Mouse (Mus musculus) lung, embryonic 14.5 days (tissue): ENCODE results near the gene Thrap3. TPM values are rescaled to one million over a fixed set of nuclear protein-coding genes. Genes with fewer than 3 reads are reported as not detected.
A peak's percentile ranks its signal among the peaks of the same experiment; 100 is the strongest.

ENCODE experiments used
- ATAC-seq: fragments of 200-750 bp; cut with Nextera tagmentation; 2 replicates; pipeline ENCODE4 v1.8.0; 2017; ENCODE audit warnings: mild to moderate bottlenecking, moderate TSS enrichment, moderate library complexity; ENCODE audit not compliant: insufficient read depth
- DNase-seq: peaks from one replicate; pipeline ENCODE4 v3.0.0-alpha.2; 2015
- H3K27ac ChIP-seq: fragments of 300-500 bp; sonication (generic); 2 replicates; pipeline ENCODE4 v1.5.1; 2014; ENCODE audit warnings: low read depth, mild to moderate bottlenecking, moderate library complexity
- H3K27me3 ChIP-seq: fragments of 300-500 bp; sonication (generic); 2 replicates; pipeline ENCODE4 v1.6.1; 2014; ENCODE audit warnings: low read length, control low read depth; ENCODE audit not compliant: insufficient read depth
- H3K36me3 ChIP-seq: fragments of 300-500 bp; sonication (generic); 2 replicates; pipeline ENCODE4 v1.6.1; 2014; ENCODE audit warnings: control low read depth; ENCODE audit not compliant: insufficient read depth
- H3K4me1 ChIP-seq: fragments of 300-500 bp; sonication (generic); 2 replicates; pipeline ENCODE4 v1.6.1; 2014; ENCODE audit warnings: antibody characterized with exemption, control low read depth; ENCODE audit not compliant: insufficient read depth
- H3K4me2 ChIP-seq: fragments of 300-500 bp; sonication (generic); 2 replicates; pipeline ENCODE4 v1.6.1; 2014; ENCODE audit warnings: mild to moderate bottlenecking
- H3K4me3 ChIP-seq: fragments of 300-500 bp; sonication (generic); 2 replicates; pipeline ENCODE4 v1.5.1; 2014; ENCODE audit warnings: low read depth, low read length
- H3K9ac ChIP-seq: fragments of 300-500 bp; sonication (generic); 2 replicates; pipeline ENCODE4 v1.6.1; 2014
- H3K9me3 ChIP-seq: fragments of 300-500 bp; sonication (generic); 2 replicates; pipeline ENCODE4 v1.6.1; 2016; ENCODE audit warnings: low read depth, low read length, control low read depth
- CTCF ChIP-seq: IDR thresholded peaks from 2 replicates; pipeline ENCODE4 v1.5.1; 2016; ENCODE audit warnings: antibody characterized with exemption, low read depth
- WGBS: fragments of 180-500 bp; shearing (Covaris S2); extraction: QIAGEN DNeasy Blood & Tissue Kit; methylation state at CpG from one replicate; pipeline ENCODE4 v1.1.7; 2014; 5-methylcytosine and 5-hydroxymethylcytosine counted together
- polyA plus RNA-seq: library from polyadenylated mRNA; unstranded; fragments of >200 nt; fragmentation: Nextera tagmentation; extraction: Ambion mirVana; gene quantifications from 2 replicates; pipeline ENCODE4 v1.2.1, GENCODE M21; 2014

Gene Thrap3
- polyA plus RNA-seq, 1 experiment from 2014 or later: 262 TPM

DNA sequence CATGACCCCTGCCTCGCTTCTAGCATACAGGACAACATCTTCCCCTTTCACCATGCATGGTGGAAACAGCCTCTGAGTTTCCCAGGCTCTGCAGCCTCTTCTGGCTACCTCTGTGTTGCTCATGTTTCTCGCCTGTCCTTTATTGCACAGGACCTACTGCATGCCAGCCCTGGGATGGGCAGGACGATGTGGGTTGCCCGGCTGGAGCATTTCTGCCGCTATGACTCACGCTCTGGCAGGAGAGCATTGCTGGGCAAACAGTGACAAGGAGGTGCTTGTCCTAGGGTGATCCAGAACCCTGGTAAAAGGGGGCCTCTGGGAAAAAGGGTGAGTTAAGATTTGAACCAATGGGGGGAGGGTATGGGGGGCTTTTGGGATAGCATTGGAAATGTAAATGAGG, 15.2 kb upstream of the Thrap3 start:
- Histone ChIP-seq H3K4me2 (no peak overlapping the region), H3K9ac (no peak overlapping the region), H3K27ac (no peak overlapping the region), H3K36me3 (no peaks in the 10 kb centered on the region), H3K4me3 (no peak overlapping the region), H3K4me1 (no peaks in the 10 kb centered on the region), H3K27me3 (no peaks in the 10 kb centered on the region), H3K9me3 (no peaks in the 10 kb centered on the region)
- TF ChIP-seq CTCF: no peak
- DNase-seq (no peak), ATAC-seq (no peak)
- 73% methylated on average over 6 of the region's 6 CpGs for WGBS

DNA sequence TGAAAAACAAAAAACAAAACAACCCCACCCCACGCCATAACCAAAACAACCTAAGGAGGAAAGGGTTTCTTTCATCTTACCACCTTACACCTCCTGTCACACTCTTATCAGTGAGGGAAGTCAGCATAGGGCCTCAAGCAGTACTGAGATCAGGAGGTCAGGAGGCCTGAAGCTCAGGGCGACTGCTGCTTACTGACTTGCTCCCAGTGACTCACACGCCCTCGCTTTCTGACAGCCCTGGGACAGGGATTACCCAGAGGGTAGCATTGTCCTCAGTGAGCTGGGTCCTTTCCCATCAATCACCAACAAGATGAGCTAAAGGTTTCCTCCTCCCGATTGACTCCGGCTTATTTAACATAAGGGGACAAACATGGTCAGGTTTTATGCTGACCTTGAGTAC, 4.5 kb upstream of the Thrap3 start:
- TF ChIP-seq CTCF: no peak
- DNase-seq (no peak), ATAC-seq (no peak)
- 31% methylated on average over 6 of the region's 6 CpGs for WGBS
- Histone ChIP-seq H3K27me3 (no peaks in the 10 kb centered on the region), H3K9me3 (no peaks in the 10 kb centered on the region), H3K36me3 (no peaks in the 10 kb centered on the region), H3K27ac (no peak overlapping the region), H3K9ac (no peak overlapping the region), H3K4me3 (no peak overlapping the region), H3K4me1 (no peaks in the 10 kb centered on the region; the same call in 1 of the 2 replicates), H3K4me2 (no peak overlapping the region)

DNA sequence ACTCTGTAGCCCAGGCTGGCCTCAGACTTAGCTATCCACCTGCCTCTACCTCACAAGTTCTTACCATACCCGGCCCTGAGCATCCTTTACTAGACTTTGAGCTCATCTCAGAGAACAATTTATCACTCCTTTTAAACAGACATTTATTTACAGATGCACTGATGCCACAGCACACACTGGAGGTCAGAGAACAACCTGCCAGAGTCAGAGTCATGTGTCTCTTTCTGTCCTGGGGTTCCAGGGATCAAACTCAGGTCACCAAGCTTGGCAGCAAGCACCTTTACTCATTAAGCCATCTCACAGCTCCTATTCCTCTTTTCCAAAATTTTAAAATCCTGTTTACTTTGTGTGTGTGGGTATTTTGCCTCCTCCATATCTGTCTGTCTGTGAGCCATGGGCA, 2.8 kb upstream of the Thrap3 start:
- Histone ChIP-seq H3K27me3 (no peaks in the 10 kb centered on the region), H3K9ac (no peak overlapping the region), H3K4me1 (peaks cover 5% of the 10 kb centered on the region), H3K4me2 (no peak overlapping the region), H3K36me3 (peaks cover 5% of the 10 kb centered on the region; the same call in 1 of the 2 replicates), H3K9me3 (no peaks in the 10 kb centered on the region), H3K4me3 (no peak overlapping the region), H3K27ac (no peak overlapping the region)
- ATAC-seq (no peak), DNase-seq (no peak)
- TF ChIP-seq CTCF: no peak
- WGBS: 59% methylated on average over 1 of the region's 1 CpGs

DNA sequence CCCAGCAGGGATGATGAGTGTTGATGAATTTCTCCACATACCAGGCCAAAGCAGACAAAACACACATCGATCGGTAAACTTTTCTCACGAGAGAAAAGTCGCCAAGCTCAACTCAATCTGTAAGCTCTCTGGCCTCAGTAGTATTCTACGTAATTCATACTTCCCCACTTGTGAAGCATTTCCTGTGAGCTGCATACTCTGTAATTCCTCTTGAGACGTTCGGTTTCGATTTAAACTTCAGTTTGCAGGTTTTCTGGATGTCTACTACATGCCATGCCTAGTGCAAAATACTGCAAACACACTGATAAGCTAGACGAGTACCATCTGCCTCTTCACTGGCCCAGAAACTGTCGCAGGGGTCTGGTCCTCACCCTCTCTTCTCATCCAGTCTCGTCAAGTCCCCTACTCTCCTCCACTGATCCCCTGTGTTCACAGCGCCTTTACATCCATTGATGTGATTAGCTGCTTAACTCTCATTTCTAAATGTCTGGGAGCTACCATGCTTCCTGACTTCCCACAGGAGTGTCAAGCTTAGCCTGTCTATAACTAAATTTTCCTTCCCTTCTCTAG, 2.2 kb upstream of the Thrap3 start:
- Histone ChIP-seq H3K4me1 (peaks cover 11% of the 10 kb centered on the region), H3K9me3 (no peaks in the 10 kb centered on the region), H3K9ac (no peak overlapping the region), H3K4me3 (no peak overlapping the region), H3K27ac (no peak overlapping the region), H3K27me3 (no peaks in the 10 kb centered on the region), H3K36me3 (peaks cover 11% of the 10 kb centered on the region; the same call in 1 of the 2 replicates), H3K4me2 (no peak overlapping the region)
- no peak for DNase-seq
- 56% methylated on average over 12 of the region's 12 CpGs for WGBS
- no peak for TF ChIP-seq CTCF
- no peak for ATAC-seq

DNA sequence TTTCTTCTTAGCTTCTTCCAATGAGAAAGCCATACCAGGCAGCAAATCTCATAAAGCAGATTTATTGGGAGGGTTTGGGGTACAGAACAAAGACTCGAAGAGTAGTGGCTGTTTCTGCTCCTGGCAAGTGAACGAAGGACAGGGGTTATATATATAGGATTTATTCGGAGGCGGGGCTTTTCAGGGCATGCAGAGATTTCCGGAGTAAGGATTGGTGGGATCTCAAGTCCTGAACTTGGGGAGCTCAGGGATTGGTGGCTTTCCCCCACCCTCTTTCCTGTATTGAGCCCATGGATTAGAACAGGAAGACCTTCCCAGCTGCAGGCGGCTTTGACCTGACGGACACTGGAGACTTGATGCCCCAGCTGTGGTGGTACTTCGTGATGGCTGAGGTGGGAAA, 1.5 kb upstream of the Thrap3 start:
- ATAC-seq (no peak), DNase-seq (no peak)
- H3K4me3 ChIP-seq: no peak overlapping the region
- H3K4me2 ChIP-seq: no peak overlapping the region
- 0 out of 2 replicates have a peak overlapping the region, but pooled peaks have one; percentile 98 for H3K27ac ChIP-seq
- no peaks in the 10 kb centered on the region for H3K27me3 ChIP-seq
- H3K9me3 ChIP-seq: no peaks in the 10 kb centered on the region
- no peak for TF ChIP-seq CTCF
- WGBS: 81% methylated on average over 8 of the region's 8 CpGs
- peaks cover 11% of the 10 kb centered on the region; the same call in 1 of the 2 replicates for H3K36me3 ChIP-seq
- peaks cover 11% of the 10 kb centered on the region for H3K4me1 ChIP-seq
- no peak overlapping the region for H3K9ac ChIP-seq

DNA sequence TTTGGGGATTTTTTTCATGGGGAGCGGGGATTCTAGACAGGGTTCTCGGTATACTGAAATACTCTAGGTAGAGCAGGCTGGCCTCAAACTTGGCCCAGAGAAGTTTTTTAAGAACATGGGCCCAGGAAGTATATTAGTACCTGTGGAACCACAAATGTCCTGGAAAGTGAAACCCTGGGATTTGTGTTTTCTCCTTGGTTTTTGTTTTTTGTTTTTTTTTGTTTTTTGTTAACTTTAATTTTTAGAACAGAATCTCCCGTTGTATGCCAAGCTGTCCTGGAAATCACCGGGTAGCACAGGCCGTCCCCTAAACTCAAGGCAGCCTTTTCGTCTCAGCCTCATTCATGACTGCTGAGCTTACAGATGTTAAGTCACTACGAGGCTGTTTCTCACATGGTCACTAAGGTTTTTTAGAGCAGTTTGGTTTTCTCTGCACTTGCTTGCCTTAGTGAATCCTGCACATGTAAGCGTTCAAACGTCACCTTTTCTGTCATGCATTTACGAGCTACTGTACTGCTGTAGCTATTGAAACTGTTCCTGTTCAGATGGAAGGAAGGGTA, 856 bp upstream of the Thrap3 start:
- Histone ChIP-seq H3K9ac (peak overlapping the region; percentile 48), H3K27ac (peak overlapping the region; percentile 98), H3K4me1 (peaks cover 11% of the 10 kb centered on the region), H3K4me2 (peak overlapping the region; percentile 86), H3K36me3 (peaks cover 14% of the 10 kb centered on the region), H3K9me3 (no peaks in the 10 kb centered on the region), H3K4me3 (peak overlapping the region; percentile 69), H3K27me3 (no peaks in the 10 kb centered on the region)
- TF ChIP-seq CTCF: no peak
- ATAC-seq (no peak), DNase-seq (no peak)
- WGBS: 64% methylated on average over 10 of the region's 10 CpGs

DNA sequence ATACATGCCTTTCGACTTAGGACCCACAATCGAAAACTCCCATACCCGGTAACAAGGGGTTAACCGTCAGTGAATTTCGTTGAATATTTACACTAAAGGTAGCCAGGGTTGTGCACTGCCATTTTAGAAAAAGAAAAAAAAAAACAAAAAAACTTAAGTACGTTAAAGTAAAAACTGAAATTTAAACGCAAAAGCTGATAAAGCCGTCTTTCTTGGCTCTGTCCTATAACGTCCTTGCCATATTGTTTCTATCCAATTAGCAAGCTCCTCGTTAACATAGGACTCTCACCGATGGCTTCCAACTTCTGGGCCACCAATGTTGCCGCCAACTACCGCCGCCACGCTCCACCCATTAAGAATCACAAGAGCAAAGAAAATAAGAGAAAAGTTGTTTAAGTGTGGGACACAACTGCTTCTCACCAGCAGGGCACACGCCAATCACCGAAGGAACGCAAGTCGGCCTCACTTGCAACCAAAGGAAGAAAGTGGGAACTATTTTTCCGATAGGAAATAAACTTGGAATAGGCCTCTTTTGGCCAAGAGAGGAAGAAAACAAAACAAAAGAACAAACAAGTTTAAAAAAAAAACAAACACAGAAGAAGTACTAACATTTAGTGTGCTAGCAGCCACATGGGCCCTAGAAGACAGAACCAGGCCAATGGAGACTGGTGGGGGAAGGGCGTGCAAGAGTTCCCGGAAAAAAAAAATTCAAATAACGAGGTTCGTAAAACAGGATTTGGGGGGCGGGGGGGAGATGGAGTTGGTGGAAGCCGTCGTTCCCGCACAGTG, 852 bp downstream of the Thrap3 start:
- Histone ChIP-seq H3K4me1 (peaks cover 15% of the 10 kb centered on the region), H3K4me3 (peak overlapping the region; percentile 69), H3K36me3 (peaks cover 25% of the 10 kb centered on the region), H3K27me3 (no peaks in the 10 kb centered on the region), H3K4me2 (peak overlapping the region; percentile 86), H3K27ac (peak overlapping the region; percentile 98), H3K9ac (peak overlapping the region; percentile 84), H3K9me3 (no peaks in the 10 kb centered on the region)
- TF ChIP-seq CTCF: peak; percentile 39
- no peak for ATAC-seq
- peak; percentile 77 for DNase-seq
- WGBS: under 1% methylated on average over 28 of the region's 28 CpGs
